Mouse (Mus musculus): Measurements from ENCODE around the gene Adgrb2.

Adgrb2 gene

GRCm38 (mm10) chr4:130023511-130024231 is 39.0 kb downstream of the Adgrb2 start:
- DNase-seq (ENCODE audit: extremely low read depth, low read depth, low spot score), result no peak

GRCm38 (mm10) chr4:130025544-130025943 is 40.9 kb downstream of the Adgrb2 start:
- no peak for DNase-seq (ENCODE audit: extremely low read depth, low read depth, low spot score)

GRCm38 (mm10) chr4:130031146-130031545 is 46.5 kb downstream of the Adgrb2 start:
- no peak for DNase-seq (ENCODE audit: extremely low read depth, low read depth, low spot score)

- DNase-seq (ENCODE audit: extremely low read depth, low read depth, low spot score), result no peak
Observed at GRCm38 (mm10) chr4:130033496-130033895, 48.8 kb downstream of the Adgrb2 start.

GRCm38 (mm10) chr4:130036112-130036511 is 51.4 kb downstream of the Adgrb2 start:
- no peak for DNase-seq (ENCODE audit: extremely low read depth, low read depth, low spot score)

GRCm38 (mm10) chr4:130036573-130037401 is 52.1 kb downstream of the Adgrb2 start:
- DNase-seq (ENCODE audit: extremely low read depth, low read depth, low spot score), result no peak

GRCm38 (mm10) chr4:130039351-130039750 is 54.7 kb downstream of the Adgrb2 start:
- no peak for DNase-seq (ENCODE audit: extremely low read depth, low read depth, low spot score)

- DNase-seq (ENCODE audit: extremely low read depth, low read depth, low spot score), result no peak
Observed at GRCm38 (mm10) chr4:130041076-130041475, 56.4 kb downstream of the Adgrb2 start.

GRCm38 (mm10) chr4:130044211-130044610 is 59.5 kb downstream of the Adgrb2 start:
- DNase-seq (ENCODE audit: extremely low read depth, low read depth, low spot score), result no peak

- DNase-seq (ENCODE audit: extremely low read depth, low read depth, low spot score), result no peak
Observed at GRCm38 (mm10) chr4:130045609-130046008, 60.9 kb downstream of the Adgrb2 start.

GRCm38 (mm10) chr4:130047331-130048202 is 62.9 kb downstream of the Adgrb2 start, which contains the start of gene Col16a1:
Gene Col16a1, plus strand, starts transcription at chr4:130047840.
- DNase-seq (ENCODE audit: extremely low read depth, low read depth, low spot score), result no peak

- no peak for DNase-seq (ENCODE audit: extremely low read depth, low read depth, low spot score)
Observed at GRCm38 (mm10) chr4:130048203-130048479, 63.5 kb downstream of the Adgrb2 start.

GRCm38 (mm10) chr4:130050056-130050824 is 65.6 kb downstream of the Adgrb2 start:
- no peak for DNase-seq (ENCODE audit: extremely low read depth, low read depth, low spot score)

GRCm38 (mm10) chr4:130052283-130052682 is 67.6 kb downstream of the Adgrb2 start:
- no peak for DNase-seq (ENCODE audit: extremely low read depth, low read depth, low spot score)

- DNase-seq (ENCODE audit: extremely low read depth, low read depth, low spot score), result no peak
Observed at GRCm38 (mm10) chr4:130053111-130053510, 68.4 kb downstream of the Adgrb2 start.

- DNase-seq (ENCODE audit: extremely low read depth, low read depth, low spot score), result no peak
Observed at GRCm38 (mm10) chr4:130054727-130055126, 70.1 kb downstream of the Adgrb2 start.

- no peak for DNase-seq (ENCODE audit: extremely low read depth, low read depth, low spot score)
Observed at GRCm38 (mm10) chr4:130055160-130056010, 70.7 kb downstream of the Adgrb2 start.

- no peak for DNase-seq (ENCODE audit: extremely low read depth, low read depth, low spot score)
Observed at GRCm38 (mm10) chr4:130056011-130056322, 71.3 kb downstream of the Adgrb2 start.

- DNase-seq (ENCODE audit: extremely low read depth, low read depth, low spot score), result no peak
Observed at GRCm38 (mm10) chr4:130056471-130056870, 71.8 kb downstream of the Adgrb2 start.

GRCm38 (mm10) chr4:130060937-130061336 is 76.3 kb downstream of the Adgrb2 start:
- no peak for DNase-seq (ENCODE audit: extremely low read depth, low read depth, low spot score)
